Mouse (Mus musculus) megakaryocyte, adult 5-6 weeks (primary cell): ENCODE data around the gene Tmem88b. TPM values are rescaled to one million over a fixed set of nuclear protein-coding genes. Genes with fewer than 3 reads are reported as not detected.

Experiments
- total RNA-seq, 2 experiments: library from RNA; stranded (forward) in 1 of 2; stranded (reverse) in 1 of 2; fragments of 153-499, 151-499 nt in 1 of 2; fragments of 221-1000, 200-1000 nt in 1 of 2; gene quantifications; 2 replicates each; pipeline versions ENCODE4 v1.2.3 to v1.2.4; 2015 to 2017

Gene Tmem88b
- total RNA-seq, 2 experiments from 2014 or later: not detected

Other genes starting within 250 kb of the Tmem88b start
- 205 and 220 TPM in 2 replicates for gene Nadk, start 223.5 kb downstream of the Tmem88b start, total RNA-seq (2015)
- 180 and 208 TPM in 2 replicates for gene Nadk, start 223.5 kb downstream of the Tmem88b start, total RNA-seq (2017)
- 10.1 and 18.8 TPM in 2 replicates for gene Slc35e2, start 184.5 kb downstream of the Tmem88b start, total RNA-seq (2015)
- gene Slc35e2, start 184.5 kb downstream of the Tmem88b start, total RNA-seq (2017): 8.7 and 12.8 TPM in 2 replicates
- 43.2 and 57.8 TPM in 2 replicates for gene Cdk11b, start 161.0 kb downstream of the Tmem88b start, total RNA-seq (2015)
- gene Cdk11b, start 161.0 kb downstream of the Tmem88b start, total RNA-seq (2017): 48.1 and 81.5 TPM in 2 replicates
- gene Gm10563, start 140.5 kb downstream of the Tmem88b start, total RNA-seq (2015): not detected in 2 replicates
- not detected in 2 replicates for gene Gm10563, start 140.5 kb downstream of the Tmem88b start, total RNA-seq (2017)
- 0.18 and 0.20 TPM in 2 replicates for gene Mmp23, start 132.5 kb downstream of the Tmem88b start, total RNA-seq (2015)
- 0.22 and 0.94 TPM in 2 replicates for gene Mmp23, start 132.5 kb downstream of the Tmem88b start, total RNA-seq (2017)
- 5.9 and 6.4 TPM in 2 replicates for gene Mib2, start 116.7 kb downstream of the Tmem88b start, total RNA-seq (2015)
- 23.5 and 29.0 TPM in 2 replicates for gene Mib2, start 116.7 kb downstream of the Tmem88b start, total RNA-seq (2017)
- gene Fndc10, start 91.5 kb downstream of the Tmem88b start, total RNA-seq (2015): 0.55 and 0.71 TPM in 2 replicates
- gene Fndc10, start 91.5 kb downstream of the Tmem88b start, total RNA-seq (2017): 0.26 and 0.45 TPM in 2 replicates
- 130 and 132 TPM in 2 replicates for gene Ssu72, start 81.1 kb downstream of the Tmem88b start, total RNA-seq (2015)
- gene Ssu72, start 81.1 kb downstream of the Tmem88b start, total RNA-seq (2017): 125 and 133 TPM in 2 replicates
- 0.09 and 0.30 TPM in 2 replicates for gene Tmem240, start 51.1 kb downstream of the Tmem88b start, total RNA-seq (2015)
- gene Tmem240, start 51.1 kb downstream of the Tmem88b start, total RNA-seq (2017): 0.18 TPM in 1 of 2 replicates, not detected in the other
- 13.5 and 14.1 TPM in 2 replicates for gene Atad3a, start 24.8 kb downstream of the Tmem88b start, total RNA-seq (2015)
- 17.8 and 22.9 TPM in 2 replicates for gene Atad3a, start 24.8 kb downstream of the Tmem88b start, total RNA-seq (2017)
- gene Vwa1, start 11.2 kb downstream of the Tmem88b start, total RNA-seq (2015): not detected in 2 replicates
- 0.20 TPM in 1 of 2 replicates, not detected in the other for gene Vwa1, start 11.2 kb downstream of the Tmem88b start, total RNA-seq (2017)
- gene Ankrd65, start 4.6 kb upstream of the Tmem88b start, total RNA-seq (2015): not detected in 2 replicates
- gene Ankrd65, start 4.6 kb upstream of the Tmem88b start, total RNA-seq (2017): not detected in 2 replicates
- gene Mrpl20, start 17.0 kb upstream of the Tmem88b start, total RNA-seq (2015): 131 and 139 TPM in 2 replicates
- 49.5 and 50.2 TPM in 2 replicates for gene Mrpl20, start 17.0 kb upstream of the Tmem88b start, total RNA-seq (2017)
- gene Ccnl2, start 26.6 kb upstream of the Tmem88b start, total RNA-seq (2015): 65.8 and 69.8 TPM in 2 replicates
- gene Ccnl2, start 26.6 kb upstream of the Tmem88b start, total RNA-seq (2017): 93.7 and 95.6 TPM in 2 replicates
- 99.7 and 101 TPM in 2 replicates for gene Aurkaip1, start 45.4 kb upstream of the Tmem88b start, total RNA-seq (2015)
- gene Aurkaip1, start 45.4 kb upstream of the Tmem88b start, total RNA-seq (2017): 131 and 143 TPM in 2 replicates
- not detected in 2 replicates for gene Mxra8, start 53.8 kb upstream of the Tmem88b start, total RNA-seq (2015)
- gene Mxra8, start 53.8 kb upstream of the Tmem88b start, total RNA-seq (2017): 1.2 TPM in 2 replicates
- 9.8 and 10.8 TPM in 2 replicates for gene Dvl1, start 61.5 kb upstream of the Tmem88b start, total RNA-seq (2015)
- 10.5 and 11.3 TPM in 2 replicates for gene Dvl1, start 61.5 kb upstream of the Tmem88b start, total RNA-seq (2017)
- gene Tas1r3, start 77.5 kb upstream of the Tmem88b start, total RNA-seq (2015): 0.93 and 1.4 TPM in 2 replicates
- 0.66 and 1.1 TPM in 2 replicates for gene Tas1r3, start 77.5 kb upstream of the Tmem88b start, total RNA-seq (2017)
- gene Cptp, start 83.6 kb upstream of the Tmem88b start, total RNA-seq (2015): 9.1 and 11.7 TPM in 2 replicates
- 8.8 and 14.1 TPM in 2 replicates for gene Cptp, start 83.6 kb upstream of the Tmem88b start, total RNA-seq (2017)
- gene Ints11, start 83.7 kb upstream of the Tmem88b start, total RNA-seq (2015): 35.0 and 40.9 TPM in 2 replicates
- gene Ints11, start 83.7 kb upstream of the Tmem88b start, total RNA-seq (2017): 22.0 and 23.0 TPM in 2 replicates
- 11.4 and 14.1 TPM in 2 replicates for gene Pusl1, start 105.9 kb upstream of the Tmem88b start, total RNA-seq (2015)
- 8.9 and 11.5 TPM in 2 replicates for gene Pusl1, start 105.9 kb upstream of the Tmem88b start, total RNA-seq (2017)
- 19.4 and 22.3 TPM in 2 replicates for gene Acap3, start 105.9 kb upstream of the Tmem88b start, total RNA-seq (2015)
- gene Acap3, start 105.9 kb upstream of the Tmem88b start, total RNA-seq (2017): 18.0 and 23.7 TPM in 2 replicates
- gene Ube2j2, start 158.0 kb upstream of the Tmem88b start, total RNA-seq (2015): 65.3 and 67.7 TPM in 2 replicates
- 91.4 and 101 TPM in 2 replicates for gene Ube2j2, start 158.0 kb upstream of the Tmem88b start, total RNA-seq (2017)
- gene C1qtnf12, start 176.4 kb upstream of the Tmem88b start, total RNA-seq (2015): 30.3 and 40.1 TPM in 2 replicates
- 9.4 and 14.6 TPM in 2 replicates for gene C1qtnf12, start 176.4 kb upstream of the Tmem88b start, total RNA-seq (2017)
- gene B3galt6, start 206.8 kb upstream of the Tmem88b start, total RNA-seq (2015): 3.5 and 3.6 TPM in 2 replicates
- 3.5 and 4.0 TPM in 2 replicates for gene B3galt6, start 206.8 kb upstream of the Tmem88b start, total RNA-seq (2017)
- gene Sdf4, start 207.0 kb upstream of the Tmem88b start, total RNA-seq (2015): 43.6 and 57.5 TPM in 2 replicates
- 216 and 221 TPM in 2 replicates for gene Sdf4, start 207.0 kb upstream of the Tmem88b start, total RNA-seq (2017)
- 1.5 and 2.1 TPM in 2 replicates for gene Tnfrsf4, start 228.0 kb upstream of the Tmem88b start, total RNA-seq (2015)
- 1.2 and 2.8 TPM in 2 replicates for gene Tnfrsf4, start 228.0 kb upstream of the Tmem88b start, total RNA-seq (2017)
- 2.7 and 10.3 TPM in 2 replicates for gene Tnfrsf18, start 240.3 kb upstream of the Tmem88b start, total RNA-seq (2015)
- gene Tnfrsf18, start 240.3 kb upstream of the Tmem88b start, total RNA-seq (2017): 6.0 and 7.2 TPM in 2 replicates